Mouse (Mus musculus) myocyte (in vitro differentiated cells): ENCODE measurements around the gene Eaf2.

Experiments used
- CEBPB ChIP-seq: IDR thresholded peaks from 2 replicates; pipeline ENCODE4 v1.6.1; 2011; ENCODE audit warnings: mild to moderate bottlenecking, moderate library complexity; ENCODE audit not compliant: poor library complexity, insufficient read depth, severe bottlenecking
- E2F4 ChIP-seq: IDR thresholded peaks from one replicate; pipeline ENCODE4 v1.6.1; 2011; ENCODE audit warnings: mild to moderate bottlenecking, control low read depth, moderate library complexity; ENCODE audit not compliant: insufficient read depth
- MAX ChIP-seq: IDR thresholded peaks from one replicate; pipeline ENCODE4 v1.6.1; 2011; ENCODE audit warnings: low read depth, mild to moderate bottlenecking, control low read depth
- POLR2A ChIP-seq: IDR thresholded peaks from one replicate; pipeline ENCODE4 v1.6.1; 2011; ENCODE audit warnings: low read depth, mild to moderate bottlenecking, control low read depth, moderate library complexity; ENCODE audit not compliant: insufficient read length
- USF1 ChIP-seq: IDR thresholded peaks from one replicate; pipeline ENCODE4 v1.6.1; 2011; ENCODE audit warnings: low read depth, mild to moderate bottlenecking, control low read depth, moderate library complexity

- TF ChIP-seq POLR2A (no peak), E2F4 (no peak), USF1 (no peak), MAX (no peak), CEBPB (no peak)
Observed at GRCm38 (mm10) chr16:36743580-36743979, 131.2 kb downstream of the Eaf2 start.
